Mouse (Mus musculus): ENCODE results near the gene Slc39a3.

DNA sequence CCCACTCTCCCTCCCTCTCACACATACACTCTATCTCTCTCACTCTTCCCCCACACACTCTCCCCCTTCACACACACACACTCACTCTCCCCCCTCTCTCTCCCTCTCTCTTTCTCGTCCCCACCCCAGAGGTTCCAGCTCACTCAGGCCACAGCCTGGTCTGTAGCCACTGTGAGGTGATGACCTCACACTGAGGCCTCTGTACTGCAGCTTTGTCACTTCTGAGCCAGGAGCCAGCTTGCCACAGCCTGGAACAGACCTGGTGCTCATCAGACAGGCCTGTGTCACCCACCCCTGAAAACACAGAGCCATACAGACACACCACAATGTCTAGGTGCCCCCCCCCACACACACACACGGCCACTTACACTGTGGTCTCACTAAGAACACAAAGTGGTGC lies 17.0 kb downstream of the Slc39a3 start:
- TF ChIP-seq CTCF (IDR thresholded peaks at IDR 0.05), result no peak
- TF ChIP-seq EP300 (IDR thresholded peaks at IDR 0.05), result no peak
